Mouse (Mus musculus) embryonic facial prominence, embryonic 13.5 days (tissue): ENCODE data around the gene Tgfb1. TPM values are rescaled to one million over a fixed set of nuclear protein-coding genes. Genes with fewer than 3 reads are reported as not detected.

Experiments used
- ATAC-seq: fragments of 200-750 bp; cut with Nextera tagmentation; 2 replicates; pipeline ENCODE4 v1.8.0; 2017; ENCODE audit warnings: low read depth; ENCODE audit not compliant: insufficient number of reproducible peaks, insufficient read depth, low FRiP score, low TSS enrichment
- H3K27ac ChIP-seq: fragments of 300-500 bp; sonication (generic); 2 replicates; pipeline ENCODE4 v1.5.1; 2015; ENCODE audit warnings: moderate library complexity, mild to moderate bottlenecking, inconsistent platforms
- H3K27me3 ChIP-seq: fragments of 300-500 bp; sonication (generic); 2 replicates; pipeline ENCODE4 v1.6.1; 2015; ENCODE audit warnings: mild to moderate bottlenecking, inconsistent platforms
- H3K36me3 ChIP-seq: fragments of 300-500 bp; sonication (generic); 2 replicates; pipeline ENCODE4 v1.6.1; 2015; ENCODE audit warnings: mild to moderate bottlenecking, inconsistent platforms
- H3K4me1 ChIP-seq: fragments of 300-500 bp; sonication (generic); 2 replicates; pipeline ENCODE4 v1.6.1; 2015; ENCODE audit warnings: inconsistent platforms
- H3K4me2 ChIP-seq: fragments of 300-500 bp; sonication (generic); 2 replicates; pipeline ENCODE4 v1.6.1; 2015; ENCODE audit warnings: moderate library complexity, mild to moderate bottlenecking, inconsistent platforms
- H3K4me3 ChIP-seq: fragments of 300-500 bp; sonication (generic); 2 replicates; pipeline ENCODE4 v1.5.1; 2015; ENCODE audit warnings: mild to moderate bottlenecking, inconsistent platforms
- H3K9ac ChIP-seq: fragments of 300-500 bp; sonication (generic); 2 replicates; pipeline ENCODE4 v1.6.1; 2015; ENCODE audit warnings: mild to moderate bottlenecking, inconsistent platforms
- H3K9me3 ChIP-seq: fragments of 300-500 bp; sonication (generic); 2 replicates; pipeline ENCODE4 v1.6.1; 2016; ENCODE audit warnings: inconsistent platforms
- WGBS: fragments of 180-500 bp; shearing (Covaris S2); methylation state at CpG from one replicate; pipeline ENCODE4 v1.1.7; 2015; ENCODE audit warnings: mixed read lengths; 5-methylcytosine and 5-hydroxymethylcytosine counted together
- polyA plus RNA-seq: library from polyadenylated mRNA; unstranded; fragments of >200 nt; fragmentation: Nextera tagmentation; extraction: Ambion mirVana; gene quantifications from 2 replicates; pipeline ENCODE4 v1.2.1, GENCODE M21; 2015

The Tgfb1 gene
- polyA plus RNA-seq, 1 experiment from 2014 or later: 3.2 TPM

- Histone ChIP-seq H3K27me3 (no peaks in the 10 kb centered on the region), H3K4me2 (peak overlapping the region; percentile 91), H3K4me1 (peaks cover 22% of the 10 kb centered on the region), H3K9me3 (no peaks in the 10 kb centered on the region), H3K9ac (peak overlapping the region; percentile 99), H3K36me3 (peaks cover 47% of the 10 kb centered on the region), H3K4me3 (peak overlapping the region; percentile 98), H3K27ac (peak overlapping the region; percentile 22; the same call in 1 of the 2 replicates)
- ATAC-seq: no peak
These were observed 66.3 kb downstream of the Tgfb1 start for GRCm38 (mm10) chr7:25753076-25753475.

GRCm38 (mm10) chr7:25753643-25754438 lies 67.0 kb downstream of the Tgfb1 start:
- Histone ChIP-seq H3K4me3 (peak overlapping the region; percentile 98), H3K9ac (peak overlapping the region; percentile 99)
- ATAC-seq: no peak; the same call in 1 of the 2 replicates

GRCm38 (mm10) chr7:25754439-25754737 lies 67.6 kb downstream of the Tgfb1 start:
- Histone ChIP-seq H3K4me1 (peaks cover 22% of the 10 kb centered on the region), H3K36me3 (peaks cover 43% of the 10 kb centered on the region), H3K9ac (peak overlapping the region; percentile 99), H3K9me3 (no peaks in the 10 kb centered on the region), H3K27ac (peak overlapping the region; percentile 98), H3K27me3 (no peaks in the 10 kb centered on the region), H3K4me2 (peak overlapping the region; percentile 91), H3K4me3 (peak overlapping the region; percentile 98)
- ATAC-seq: peak; percentile 0; the same call in 1 of the 2 replicates
- under 1% methylated on average over 30 of the region's 30 CpGs for WGBS

More at GRCm38 (mm10) chr7:25753643-25754438, 67.0 kb downstream of the Tgfb1 start:
- under 1% methylated on average over 46 of the region's 46 CpGs for WGBS
- H3K4me2 ChIP-seq: peak overlapping the region; percentile 91
- H3K36me3 ChIP-seq: peaks cover 47% of the 10 kb centered on the region
- peaks cover 22% of the 10 kb centered on the region for H3K4me1 ChIP-seq
- no peaks in the 10 kb centered on the region for H3K9me3 ChIP-seq
- H3K27me3 ChIP-seq: no peaks in the 10 kb centered on the region
- H3K27ac ChIP-seq: peak overlapping the region; percentile 98

Other genes with a start within 250 kb of the Tgfb1 start
- gene Ceacam1, start 209.4 kb upstream of the Tgfb1 start, polyA plus RNA-seq: 0.91 and 2.0 TPM in 2 replicates
- gene Ceacam2, start 147.1 kb upstream of the Tgfb1 start, polyA plus RNA-seq: 0.15 TPM in 1 of 2 replicates, not detected in the other
- not detected in 2 replicates for gene Erich4, start 71.1 kb upstream of the Tgfb1 start, polyA plus RNA-seq
- gene Dmac2, start 67.6 kb upstream of the Tgfb1 start, polyA plus RNA-seq: 36.3 and 37.9 TPM in 2 replicates
- 5.9 and 8.3 TPM in 2 replicates for gene B3gnt8, start 60.3 kb upstream of the Tgfb1 start, polyA plus RNA-seq
- 59.9 and 60.6 TPM in 2 replicates for gene Bckdha, start 28.0 kb upstream of the Tgfb1 start, polyA plus RNA-seq
- 72.6 and 86.4 TPM in 2 replicates for gene Exosc5, start 27.8 kb upstream of the Tgfb1 start, polyA plus RNA-seq
- 3.4 and 3.8 TPM in 2 replicates for gene Tmem91, start 11.8 kb upstream of the Tgfb1 start, polyA plus RNA-seq
- 25.9 and 26.4 TPM in 2 replicates for gene B9d2, start 6.2 kb upstream of the Tgfb1 start, polyA plus RNA-seq
- gene Ccdc97, start 32.1 kb downstream of the Tgfb1 start, polyA plus RNA-seq: 24.1 and 26.3 TPM in 2 replicates
- 68.4 and 72.9 TPM in 2 replicates for gene Hnrnpul1, start 67.8 kb downstream of the Tgfb1 start, polyA plus RNA-seq
- 80.8 and 84.2 TPM in 2 replicates for gene Axl, start 101.7 kb downstream of the Tgfb1 start, polyA plus RNA-seq
- gene Cyp2s1, start 129.9 kb downstream of the Tgfb1 start, polyA plus RNA-seq: 2.7 and 3.9 TPM in 2 replicates
- not detected in 2 replicates for gene Cyp2b10, start 210.6 kb downstream of the Tgfb1 start, polyA plus RNA-seq